Mouse (Mus musculus) neural tube, embryonic 15.5 days (tissue): ENCODE data around the gene Csf3. TPM values are rescaled to one million over a fixed set of nuclear protein-coding genes. Genes with fewer than 3 reads are reported as not detected.
"Not testable (repeated sequence)": the region's sequence is repeated elsewhere in the genome, so short reads cannot be mapped to it uniquely, and the experiment has no call there.

Experiments used
- ATAC-seq: fragments of 200-750 bp; cut with Nextera tagmentation; 2 replicates; pipeline ENCODE4 v1.8.0; 2017; ENCODE audit warnings: mild to moderate bottlenecking, moderate TSS enrichment, moderate library complexity; ENCODE audit not compliant: low FRiP score
- H3K27ac ChIP-seq: fragments of 300-500 bp; sonication (generic); replicated peaks from 2 replicates; pipeline ENCODE4 v1.5.1; 2015; ENCODE audit warnings: mild to moderate bottlenecking, inconsistent platforms
- H3K27me3 ChIP-seq: fragments of 300-500 bp; sonication (generic); replicated peaks from 2 replicates; pipeline ENCODE4 v1.6.1; 2015; ENCODE audit warnings: inconsistent platforms
- H3K36me3 ChIP-seq: fragments of 300-500 bp; sonication (generic); 2 replicates; pipeline ENCODE4 v1.6.1; 2015; ENCODE audit warnings: inconsistent platforms
- H3K4me1 ChIP-seq: fragments of 300-500 bp; sonication (generic); 2 replicates; pipeline ENCODE4 v1.6.1; 2015; ENCODE audit warnings: inconsistent platforms
- H3K4me2 ChIP-seq: fragments of 300-500 bp; sonication (generic); 2 replicates; pipeline ENCODE4 v1.6.1; 2015; ENCODE audit warnings: inconsistent platforms, mild to moderate bottlenecking, moderate library complexity
- H3K4me3 ChIP-seq: fragments of 300-500 bp; sonication (generic); replicated peaks from 2 replicates; pipeline ENCODE4 v1.5.1; 2015; ENCODE audit warnings: mild to moderate bottlenecking, inconsistent platforms
- H3K9ac ChIP-seq: fragments of 300-500 bp; sonication (generic); replicated peaks from 2 replicates; pipeline ENCODE4 v1.6.1; 2015; ENCODE audit warnings: mild to moderate bottlenecking, inconsistent platforms
- H3K9me3 ChIP-seq: fragments of 300-500 bp; sonication (generic); replicated peaks from 2 replicates; pipeline ENCODE4 v1.6.1; 2016; ENCODE audit warnings: inconsistent platforms
- WGBS: fragments of 180-500 bp; shearing (Covaris S2); methylation state at CpG from one replicate; pipeline ENCODE4 v1.1.7; 2015; ENCODE audit warnings: mixed read lengths; 5-methylcytosine and 5-hydroxymethylcytosine counted together
- polyA plus RNA-seq: library from polyadenylated mRNA; unstranded; fragments of >200 nt; fragmentation: Nextera tagmentation; extraction: Ambion mirVana; gene quantifications from 2 replicates; pipeline ENCODE4 v1.2.1, GENCODE M21; 2015

Csf3 gene
- polyA plus RNA-seq, 1 experiment from 2014 or later = not detected

GRCm38 (mm10) chr11:98712009-98712408 lies 10.9 kb downstream of the Csf3 start:
- H3K27me3 ChIP-seq, H3K9ac ChIP-seq, H3K4me2 ChIP-seq, ATAC-seq, H3K9me3 ChIP-seq, H3K27ac ChIP-seq, H3K4me3 ChIP-seq: not testable (repeated sequence)
- Histone ChIP-seq H3K36me3 (peaks cover 81% of the 10 kb centered on the region), H3K4me1 (peaks cover 22% of the 10 kb centered on the region)
- WGBS = 91% methylated on average over 6 of the region's 6 CpGs

GRCm38 (mm10) chr11:98713703-98714102 lies 12.6 kb downstream of the Csf3 start:
- H3K4me2 ChIP-seq = no peak overlapping the region
- no peaks in the 10 kb centered on the region for H3K9me3 ChIP-seq
- H3K9ac ChIP-seq = no peak overlapping the region
- WGBS = 89% methylated on average over 12 of the region's 12 CpGs
- no peak overlapping the region for H3K4me3 ChIP-seq
- H3K27ac ChIP-seq = no peak overlapping the region
- peaks cover 76% of the 10 kb centered on the region for H3K36me3 ChIP-seq
- no peaks in the 10 kb centered on the region for H3K27me3 ChIP-seq
- no peak for ATAC-seq
- H3K4me1 ChIP-seq = peaks cover 20% of the 10 kb centered on the region

GRCm38 (mm10) chr11:98715946-98716345 lies 14.9 kb downstream of the Csf3 start:
- Histone ChIP-seq H3K9ac (no peak overlapping the region), H3K4me3 (no peak overlapping the region), H3K9me3 (no peaks in the 10 kb centered on the region), H3K4me2 (no peak overlapping the region), H3K27ac (no peak overlapping the region), H3K36me3 (peaks cover 62% of the 10 kb centered on the region), H3K27me3 (no peaks in the 10 kb centered on the region), H3K4me1 (peaks cover 11% of the 10 kb centered on the region)
- ATAC-seq = no peak
- 92% methylated on average over 9 of the region's 9 CpGs for WGBS

- Histone ChIP-seq H3K9me3 (no peaks in the 10 kb centered on the region), H3K4me2 (no peak overlapping the region), H3K4me3 (no peak overlapping the region), H3K36me3 (peaks cover 47% of the 10 kb centered on the region), H3K4me1 (peaks cover 16% of the 10 kb centered on the region), H3K27ac (peak overlapping the region; percentile 52; the same call in 1 of the 2 replicates), H3K9ac (no peak overlapping the region), H3K27me3 (no peaks in the 10 kb centered on the region)
- ATAC-seq = no peak
- 12% methylated on average over 13 of the region's 13 CpGs for WGBS
Observed at GRCm38 (mm10) chr11:98717904-98718303, 16.8 kb downstream of the Csf3 start.

- Histone ChIP-seq H3K9me3 (no peaks in the 10 kb centered on the region), H3K9ac (no peak overlapping the region), H3K4me2 (no peak overlapping the region), H3K4me3 (no peak overlapping the region), H3K36me3 (peaks cover 34% of the 10 kb centered on the region), H3K27ac (no peak overlapping the region), H3K27me3 (no peaks in the 10 kb centered on the region), H3K4me1 (peaks cover 16% of the 10 kb centered on the region)
- WGBS = 78% methylated on average over 2 of the region's 2 CpGs
- no peak for ATAC-seq
Observed at GRCm38 (mm10) chr11:98720756-98721155, 19.7 kb downstream of the Csf3 start.

GRCm38 (mm10) chr11:98721458-98722226 lies 20.6 kb downstream of the Csf3 start:
- Histone ChIP-seq H3K27ac (0 out of 2 replicates have a peak overlapping the region, but pooled peaks have one; percentile 38), H3K36me3 (peaks cover 34% of the 10 kb centered on the region), H3K9me3 (no peaks in the 10 kb centered on the region), H3K27me3 (no peaks in the 10 kb centered on the region), H3K4me2 (no peak overlapping the region), H3K4me3 (no peak overlapping the region), H3K9ac (no peak overlapping the region), H3K4me1 (peaks cover 16% of the 10 kb centered on the region)
- ATAC-seq = no peak
- WGBS = 70% methylated on average over 24 of the region's 24 CpGs

- no peaks in the 10 kb centered on the region for H3K9me3 ChIP-seq
- ATAC-seq = no peak
- H3K4me2 ChIP-seq = no peak overlapping the region
- no peak overlapping the region for H3K27ac ChIP-seq
- no peaks in the 10 kb centered on the region for H3K27me3 ChIP-seq
- H3K4me3 ChIP-seq = no peak overlapping the region
- peaks cover 38% of the 10 kb centered on the region for H3K36me3 ChIP-seq
- peaks cover 13% of the 10 kb centered on the region for H3K4me1 ChIP-seq
- H3K9ac ChIP-seq = no peak overlapping the region
- 84% methylated on average over 7 of the region's 7 CpGs for WGBS
Observed at GRCm38 (mm10) chr11:98723098-98723497, 22.0 kb downstream of the Csf3 start.

GRCm38 (mm10) chr11:98725926-98726506 lies 25.0 kb downstream of the Csf3 start:
- 96% methylated on average over 15 of the region's 15 CpGs for WGBS
- Histone ChIP-seq H3K9me3 (no peaks in the 10 kb centered on the region), H3K4me1 (peaks cover 20% of the 10 kb centered on the region), H3K27ac (no peak overlapping the region), H3K36me3 (peaks cover 34% of the 10 kb centered on the region), H3K4me2 (no peak overlapping the region), H3K9ac (no peak overlapping the region), H3K4me3 (no peak overlapping the region), H3K27me3 (no peaks in the 10 kb centered on the region)
- ATAC-seq = no peak

GRCm38 (mm10) chr11:98729119-98729588 lies 28.1 kb downstream of the Csf3 start, which contains the start of gene Med24:
TSS of gene Med24 (minus strand) at chr11:98729435.
- WGBS = 0% methylated on average over 16 of the region's 16 CpGs
- Histone ChIP-seq H3K9me3 (no peaks in the 10 kb centered on the region), H3K36me3 (peaks cover 34% of the 10 kb centered on the region), H3K27ac (peak within 1 kb of the TSS; percentile 87), H3K27me3 (no peaks in the 10 kb centered on the region), H3K9ac (peak within 1 kb of the TSS; percentile 64), H3K4me1 (peaks cover 17% of the 10 kb centered on the region), H3K4me3 (peak within 1 kb of the TSS; percentile 71), H3K4me2 (peak within 1 kb of the TSS; percentile 78)
- ATAC-seq = peak; percentile 93

- H3K9me3 ChIP-seq = no peaks in the 10 kb centered on the region
- H3K4me2 ChIP-seq = no peak overlapping the region
- no peak overlapping the region for H3K27ac ChIP-seq
- WGBS = 59% methylated on average over 4 of the region's 4 CpGs
- ATAC-seq = no peak
- H3K27me3 ChIP-seq = no peaks in the 10 kb centered on the region
- peaks cover 20% of the 10 kb centered on the region for H3K36me3 ChIP-seq
- no peak overlapping the region for H3K9ac ChIP-seq
- H3K4me1 ChIP-seq = peaks cover 17% of the 10 kb centered on the region
- H3K4me3 ChIP-seq = no peak overlapping the region
Observed at GRCm38 (mm10) chr11:98730727-98731126, 29.7 kb downstream of the Csf3 start.

GRCm38 (mm10) chr11:98731134-98731533 lies 30.1 kb downstream of the Csf3 start:
- ATAC-seq = no peak
- Histone ChIP-seq H3K27me3 (no peaks in the 10 kb centered on the region), H3K36me3 (peaks cover 16% of the 10 kb centered on the region), H3K27ac (no peak overlapping the region), H3K9ac (no peak overlapping the region), H3K9me3 (no peaks in the 10 kb centered on the region), H3K4me1 (peaks cover 17% of the 10 kb centered on the region), H3K4me2 (no peak overlapping the region), H3K4me3 (no peak overlapping the region)
- WGBS = 53% methylated on average over 5 of the region's 5 CpGs

GRCm38 (mm10) chr11:98734020-98734419 lies 33.0 kb downstream of the Csf3 start:
- Histone ChIP-seq H3K4me2 (no peak overlapping the region), H3K27me3 (no peaks in the 10 kb centered on the region), H3K9ac (no peak overlapping the region), H3K27ac (no peak overlapping the region), H3K4me3 (no peak overlapping the region), H3K36me3 (no peaks in the 10 kb centered on the region), H3K4me1 (peaks cover 20% of the 10 kb centered on the region), H3K9me3 (no peaks in the 10 kb centered on the region)
- no peak for ATAC-seq
- whole genome bisulfite sequencing = 82% methylated on average over 3 of the region's 3 CpGs
